Mouse (Mus musculus) subcutaneous adipose tissue, adult 2 months (tissue): ENCODE results near the gene Zbtb32. TPM values are rescaled to one million over a fixed set of nuclear protein-coding genes. Genes with fewer than 3 reads are reported as not detected.

Experiments
- polyA plus RNA-seq: library from polyadenylated mRNA; depleted of rRNA; stranded (reverse); fragments of >200 nt; gene quantifications from 2 replicates; pipeline ENCODE4 v1.2.3, GENCODE M21; 2012; ENCODE audit warnings: low replicate concordance; rRNA removed

The Zbtb32 gene
- polyA plus RNA-seq = 0.92 and 1.1 TPM in 2 replicates

DNA sequence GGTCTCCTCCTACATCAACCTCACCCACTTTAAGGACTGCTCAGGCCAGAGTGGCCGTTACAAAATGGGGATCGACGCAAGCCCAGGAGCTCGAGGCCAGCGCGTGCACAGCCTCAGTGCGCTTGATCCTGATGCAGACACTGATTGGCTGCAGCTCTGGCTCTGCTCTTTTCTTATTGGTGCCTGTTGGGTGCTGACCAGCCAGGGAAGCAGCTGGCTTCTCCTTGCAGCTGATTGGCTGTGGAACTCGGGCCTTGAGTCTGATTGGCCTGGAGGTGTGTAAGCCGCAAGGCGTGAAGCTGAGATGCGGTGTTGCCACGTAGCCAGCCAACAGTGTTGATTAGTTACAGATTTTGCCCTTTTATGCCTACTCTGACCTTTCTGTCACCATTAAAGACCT lies at the start of gene Zbtb32:
TSS of gene Zbtb32 (minus strand) at position 124 of the 400 bp plus-strand sequence.

GRCm38 (mm10) chr7:30635752-30636151 lies 37.0 kb upstream of the Zbtb32 start, which contains the start of gene Etv2:
Gene Etv2, minus strand, starts transcription at chr7:30635852.

DNA sequence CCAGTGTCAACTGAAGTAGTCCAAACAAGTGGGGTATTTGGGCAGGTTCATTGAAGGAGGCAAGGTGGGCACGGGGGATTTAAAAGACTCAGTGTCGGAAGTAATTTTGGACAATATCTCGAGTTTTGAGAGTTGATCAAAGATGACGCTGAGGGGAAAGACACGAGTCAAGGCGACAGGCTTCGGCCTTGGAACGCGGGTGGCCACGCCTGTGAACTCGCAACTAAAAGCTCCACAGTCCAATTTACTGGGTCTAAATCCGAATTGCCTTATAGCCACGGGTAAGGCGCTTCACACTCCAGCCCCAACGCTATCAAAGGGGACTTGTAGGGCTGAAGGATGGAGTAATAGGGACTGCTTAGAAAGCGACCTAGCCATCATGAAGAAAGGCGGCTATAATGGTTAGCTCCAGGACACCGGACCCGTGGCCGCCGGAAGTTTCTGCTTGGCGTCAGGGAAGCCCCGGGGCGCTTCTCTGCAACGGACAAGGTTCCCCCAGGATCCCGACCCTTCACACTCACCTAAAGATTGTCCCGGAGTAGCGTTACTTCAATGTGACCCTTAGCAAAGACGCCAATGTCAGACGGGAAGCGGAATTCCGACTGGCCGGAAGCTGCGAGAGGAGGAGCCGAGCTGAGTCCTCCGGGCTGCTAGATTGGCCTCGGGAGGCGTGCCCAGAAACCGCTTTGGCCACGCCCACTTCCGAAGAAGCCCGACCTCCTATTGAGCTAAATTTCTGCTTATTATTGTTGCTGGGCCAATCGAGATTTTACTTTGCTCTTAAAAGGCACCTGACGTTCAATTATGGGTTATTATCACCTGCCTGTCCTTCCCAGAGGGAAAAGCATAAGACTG lies 27.0 kb upstream of the Zbtb32 start, which contains the start of gene Cox6b1:
TSS of gene Cox6b1 (minus strand) at position 622 of the 855 bp plus-strand sequence.

DNA sequence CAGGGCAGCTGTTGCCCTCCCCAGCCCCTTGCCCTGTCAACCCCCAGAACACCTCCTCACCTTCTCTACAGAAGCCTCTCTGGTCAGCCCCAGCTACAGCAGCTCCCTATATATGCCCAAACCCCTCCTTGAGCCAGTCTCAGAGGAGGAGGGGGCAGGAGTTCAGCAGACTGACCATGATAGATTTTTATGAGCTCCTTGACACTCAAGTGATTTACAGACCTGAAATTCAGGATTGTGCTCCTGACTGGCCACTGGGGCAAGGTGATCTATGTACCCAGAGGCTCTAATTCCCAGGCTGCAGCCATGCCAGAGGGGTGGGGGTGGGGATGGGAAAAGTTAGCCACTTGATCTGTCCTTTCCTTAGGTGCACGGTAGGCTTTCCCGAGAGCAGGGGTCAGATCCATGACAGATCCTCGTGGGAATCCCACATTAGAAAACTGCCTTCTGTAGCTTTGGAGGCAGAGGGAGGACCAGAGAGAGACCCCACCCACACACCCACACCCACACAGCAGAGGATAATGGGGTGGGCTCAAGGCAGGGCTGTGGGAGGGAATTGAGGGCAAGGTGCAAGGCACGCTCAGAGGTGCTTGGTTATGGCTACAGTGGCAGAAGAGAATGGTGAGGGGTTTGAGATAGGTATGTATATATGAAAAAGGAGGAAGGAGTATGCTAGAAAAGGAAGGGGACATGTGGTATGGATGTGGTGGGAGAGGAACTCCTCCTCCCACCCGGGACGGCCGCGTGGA lies 14.1 kb upstream of the Zbtb32 start, which contains the start of gene Upk1a:
TSS of gene Upk1a (minus strand) at position 194 of the 749 bp plus-strand sequence.

DNA sequence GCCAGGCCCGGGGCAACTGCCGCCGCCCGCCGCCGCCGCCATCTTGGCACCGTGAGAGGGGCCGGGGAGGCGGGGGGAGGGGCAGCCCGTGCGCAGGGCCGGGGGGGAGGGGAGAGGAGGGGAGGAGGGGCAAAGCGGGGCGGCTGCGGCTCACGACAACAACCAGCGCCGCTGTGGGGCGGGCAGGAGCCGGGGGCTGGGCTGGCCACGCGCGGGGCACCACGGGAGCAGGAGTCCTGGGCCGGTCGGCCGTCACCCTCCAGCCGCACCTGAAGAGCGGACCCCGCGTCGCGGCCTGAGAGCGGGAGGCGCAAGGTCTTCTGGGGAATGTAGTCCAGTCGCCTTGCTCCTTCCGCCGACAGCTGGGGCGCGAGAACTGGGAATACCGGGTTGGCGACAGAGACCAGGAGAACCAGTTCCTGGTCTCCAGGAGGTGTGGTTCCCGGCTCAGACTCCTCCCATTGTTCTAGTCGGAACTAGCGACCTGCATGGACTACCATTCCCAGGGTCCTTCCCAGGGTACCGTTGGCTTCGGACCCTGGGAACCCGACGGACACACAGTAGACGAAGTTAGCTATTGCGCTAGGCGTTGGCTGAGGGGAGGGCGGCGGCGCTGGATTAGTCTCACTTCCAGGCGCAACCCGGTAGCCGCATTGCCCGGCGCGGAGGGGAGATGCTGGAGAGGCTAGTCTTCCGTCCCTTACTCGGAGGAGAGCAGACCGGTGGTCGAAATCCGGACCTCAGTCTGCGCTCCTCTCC lies 9.9 kb downstream of the Zbtb32 start, which contains the start of gene Kmt2b:
TSS of gene Kmt2b (minus strand) at position 51 of the 759 bp plus-strand sequence.

DNA sequence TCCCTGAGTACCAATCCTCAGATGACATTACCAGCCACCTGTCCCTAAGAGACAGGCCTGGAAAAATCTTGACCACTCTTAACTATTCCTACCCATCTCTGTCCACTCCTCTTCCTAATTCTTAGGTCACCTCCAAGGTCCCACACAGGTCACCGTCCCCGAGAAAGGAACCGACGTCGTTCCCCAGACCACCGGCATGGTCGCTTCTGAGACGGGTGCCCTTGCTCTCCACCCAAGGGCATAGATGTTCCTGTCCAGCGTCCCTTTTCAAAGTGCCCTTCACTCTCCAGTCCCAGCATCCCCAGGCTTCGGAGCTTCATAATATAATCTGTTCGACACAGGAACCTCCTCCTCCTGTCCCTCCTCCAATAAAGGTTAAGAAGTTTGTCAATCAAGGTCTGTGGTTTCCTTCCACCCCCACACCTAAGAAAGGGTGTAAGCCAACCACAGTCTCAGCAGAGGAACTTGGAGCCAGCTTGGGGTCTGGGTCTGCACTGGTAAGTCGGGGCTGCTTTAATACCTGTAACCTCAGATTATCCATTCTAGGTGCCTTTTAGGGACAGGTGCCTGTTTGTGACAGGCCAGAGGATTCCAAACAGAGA lies 33.6 kb downstream of the Zbtb32 start, which contains the start of gene Igflr1:
TSS of gene Igflr1 (plus strand) at position 458 of the 602 bp plus-strand sequence.

DNA sequence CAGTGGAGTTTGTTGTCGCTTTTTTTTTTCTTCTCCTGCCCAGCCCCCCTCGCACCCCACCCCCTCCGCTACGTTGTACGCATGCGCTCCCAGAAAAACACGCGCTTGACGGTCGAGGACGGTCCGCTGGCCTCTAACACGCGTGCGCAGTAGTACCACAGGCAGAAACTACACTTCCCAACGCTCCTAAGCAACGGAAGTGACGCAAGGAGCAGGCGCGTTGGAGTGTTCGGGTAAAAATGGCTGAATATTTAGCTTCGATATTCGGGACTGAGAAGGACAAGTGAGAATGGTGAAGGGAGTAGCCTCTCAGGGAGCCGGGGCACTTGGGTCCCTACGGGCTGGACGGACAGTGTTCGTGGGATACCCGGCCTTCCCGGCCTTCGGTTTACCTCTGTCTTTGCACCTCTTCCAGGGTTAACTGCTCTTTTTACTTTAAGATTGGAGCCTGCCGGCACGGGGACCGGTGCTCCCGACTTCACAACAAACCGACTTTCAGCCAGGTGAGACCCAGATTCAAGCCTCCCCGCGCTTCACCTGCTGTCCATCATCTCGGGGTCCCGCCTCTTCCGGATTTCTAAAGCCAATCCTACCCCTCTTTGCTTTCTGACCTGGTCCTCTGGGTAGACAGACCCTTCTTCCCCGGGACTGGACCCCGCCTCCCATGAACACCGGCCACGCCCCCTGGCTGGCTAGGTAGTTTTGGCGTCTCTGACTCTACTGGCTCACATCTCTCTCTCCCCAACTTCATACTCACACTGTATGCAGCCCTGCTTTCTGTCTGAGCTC lies 35.4 kb downstream of the Zbtb32 start, which contains the start of the genes U2af1l4, Gm49396 and Psenen:
TSS of gene U2af1l4 (plus strand) at position 185 of the 789 bp plus-strand sequence.
TSS of gene Gm49396 (plus strand) at position 228 of the 789 bp plus-strand sequence.
TSS of gene Psenen (minus strand) at position 511 of the 789 bp plus-strand sequence.

DNA sequence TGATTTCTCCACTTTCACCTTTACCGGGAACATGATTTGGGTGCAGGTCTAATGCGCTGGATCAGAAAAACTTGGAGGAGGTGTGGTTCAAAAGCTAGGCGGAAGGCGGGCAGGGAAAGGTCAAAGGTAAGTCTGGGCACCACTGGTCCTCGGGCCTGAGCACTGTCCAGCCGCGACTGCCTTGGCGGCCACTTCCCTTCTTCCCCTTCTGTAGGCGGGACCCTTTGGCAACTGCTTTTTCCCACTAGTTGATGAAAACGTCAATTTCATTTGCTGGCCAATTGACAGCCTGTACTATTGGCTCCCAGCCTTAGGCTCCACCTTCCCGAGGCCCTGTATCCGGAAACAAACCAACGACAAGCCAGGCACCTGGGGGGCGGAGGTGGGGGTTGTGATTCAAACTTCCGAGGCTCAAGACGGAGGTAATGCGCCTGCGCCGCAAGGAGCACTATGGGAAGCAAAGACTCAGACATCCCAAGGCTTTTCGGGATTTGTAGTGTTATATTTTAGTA lies 39.2 kb downstream of the Zbtb32 start, which contains the start of gene Lin37:
TSS of gene Lin37 (minus strand) at position 396 of the 512 bp plus-strand sequence.

DNA sequence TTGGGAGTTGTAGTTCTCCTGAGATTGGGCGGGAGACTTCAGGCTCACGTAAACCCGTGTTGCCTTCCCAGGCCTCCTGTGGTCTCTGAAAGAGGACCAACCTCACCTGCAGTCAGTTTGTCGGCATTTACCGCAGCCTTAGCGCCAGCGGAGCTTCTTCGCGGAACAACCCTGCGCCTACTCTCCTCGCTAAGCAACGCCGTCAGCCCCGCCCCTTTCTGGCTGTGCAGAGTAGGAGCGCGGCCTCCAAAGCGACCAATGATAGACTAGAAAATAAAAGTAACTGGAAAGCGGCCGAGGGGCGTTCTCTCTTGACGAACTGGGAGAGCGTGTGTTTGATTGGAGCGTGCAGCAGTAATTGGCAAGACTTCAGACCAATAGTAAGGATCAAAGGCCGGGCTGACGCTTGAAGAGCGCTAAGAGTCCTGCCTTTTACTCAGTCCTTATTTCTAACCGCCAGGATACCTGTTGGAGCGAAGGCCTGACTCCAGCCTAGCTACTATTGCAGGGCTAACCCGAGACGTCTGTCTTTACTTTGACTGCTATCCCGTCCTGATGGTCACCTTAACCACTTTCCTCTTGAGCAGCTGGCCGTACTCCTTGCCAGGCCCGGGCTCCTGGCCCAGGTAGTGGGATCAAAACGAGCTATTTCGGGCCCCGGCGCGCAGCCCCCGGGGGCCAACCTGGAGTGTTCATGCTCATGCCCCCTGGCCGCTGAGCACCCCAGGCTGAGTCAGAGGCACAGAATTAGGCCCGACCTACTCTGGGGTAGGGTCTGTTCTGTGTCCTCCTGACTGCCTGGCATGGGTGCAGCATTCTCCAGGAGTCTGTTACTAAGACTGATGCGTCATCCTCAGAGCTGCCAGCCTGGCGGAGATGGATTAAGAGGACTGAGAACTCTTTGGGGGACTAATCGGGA lies 46.3 kb downstream of the Zbtb32 start, which contains the start of the genes Hspb6 and Proser3:
TSS of gene Hspb6 (plus strand) at position 77 of the 919 bp plus-strand sequence.
TSS of gene Proser3 (minus strand) at position 198 of the 919 bp plus-strand sequence.

Other genes with a start within 250 kb of the Zbtb32 start
- gene Lrfn3, start 236.1 kb downstream of the Zbtb32 start, polyA plus RNA-seq = 3.1 and 19.7 TPM in 2 replicates
- gene Tyrobp, start 185.1 kb downstream of the Zbtb32 start, polyA plus RNA-seq = 182 and 372 TPM in 2 replicates
- 11.1 and 15.3 TPM in 2 replicates for gene Hcst, start 179.1 kb downstream of the Zbtb32 start, polyA plus RNA-seq
- 3.1 and 5.5 TPM in 2 replicates for gene Nfkbid, start 177.2 kb downstream of the Zbtb32 start, polyA plus RNA-seq
- gene Aplp1, start 153.4 kb downstream of the Zbtb32 start, polyA plus RNA-seq = 2.5 and 7.0 TPM in 2 replicates
- not detected in 2 replicates for gene Kirrel2, start 141.2 kb downstream of the Zbtb32 start, polyA plus RNA-seq
- gene Nphs1, start 140.6 kb downstream of the Zbtb32 start, polyA plus RNA-seq = not detected in 2 replicates
- not detected in 2 replicates for gene Prodh2, start 105.3 kb downstream of the Zbtb32 start, polyA plus RNA-seq
- gene Arhgap33, start 63.8 kb downstream of the Zbtb32 start, polyA plus RNA-seq = 7.3 and 17.1 TPM in 2 replicates
- 65.4 and 90.8 TPM in 2 replicates for gene Hspb6, start 46.7 kb downstream of the Zbtb32 start, polyA plus RNA-seq
- 4.1 and 17.2 TPM in 2 replicates for gene Proser3, start 46.6 kb downstream of the Zbtb32 start, polyA plus RNA-seq
- 32.9 and 36.6 TPM in 2 replicates for gene Lin37, start 39.1 kb downstream of the Zbtb32 start, polyA plus RNA-seq
- 56.7 and 69.3 TPM in 2 replicates for gene U2af1l4, start 35.6 kb downstream of the Zbtb32 start, polyA plus RNA-seq
- gene Gm49396, start 35.6 kb downstream of the Zbtb32 start, polyA plus RNA-seq = 1.4 and 3.1 TPM in 2 replicates
- gene Psenen, start 35.3 kb downstream of the Zbtb32 start, polyA plus RNA-seq = 135 and 167 TPM in 2 replicates
- 3.8 and 6.8 TPM in 2 replicates for gene Igflr1, start 33.5 kb downstream of the Zbtb32 start, polyA plus RNA-seq
- 35.0 and 59.6 TPM in 2 replicates for gene Kmt2b, start 10.2 kb downstream of the Zbtb32 start, polyA plus RNA-seq
- 2.8 and 21.0 TPM in 2 replicates for gene Upk1a, start 13.9 kb upstream of the Zbtb32 start, polyA plus RNA-seq
- 647 and 1,156 TPM in 2 replicates for gene Cox6b1, start 27.2 kb upstream of the Zbtb32 start, polyA plus RNA-seq
- gene Etv2, start 36.9 kb upstream of the Zbtb32 start, polyA plus RNA-seq = not detected in 2 replicates
- 47.6 and 62.6 TPM in 2 replicates for gene Rbm42, start 51.4 kb upstream of the Zbtb32 start, polyA plus RNA-seq
- gene Haus5, start 66.1 kb upstream of the Zbtb32 start, polyA plus RNA-seq = 11.8 and 17.8 TPM in 2 replicates
- not detected in 2 replicates for gene Pmis2, start 72.7 kb upstream of the Zbtb32 start, polyA plus RNA-seq
- not detected in 2 replicates for gene 2200002J24Rik, start 100.0 kb upstream of the Zbtb32 start, polyA plus RNA-seq
- gene Atp4a, start 113.3 kb upstream of the Zbtb32 start, polyA plus RNA-seq = 0.39 TPM in 1 of 2 replicates, not detected in the other
- gene Tmem147, start 130.6 kb upstream of the Zbtb32 start, polyA plus RNA-seq = 254 and 273 TPM in 2 replicates
- not detected in 2 replicates for gene Gapdhs, start 144.8 kb upstream of the Zbtb32 start, polyA plus RNA-seq
- gene Sbsn, start 152.6 kb upstream of the Zbtb32 start, polyA plus RNA-seq = 10.8 and 36.4 TPM in 2 replicates
- 8.6 and 10.7 TPM in 2 replicates for gene Dmkn, start 164.8 kb upstream of the Zbtb32 start, polyA plus RNA-seq
- gene Krtdap, start 189.0 kb upstream of the Zbtb32 start, polyA plus RNA-seq = 0.51 and 2.0 TPM in 2 replicates
- 27.4 and 105 TPM in 2 replicates for gene Ffar2, start 224.9 kb upstream of the Zbtb32 start, polyA plus RNA-seq